Mouse (Mus musculus): ENCODE measurements at regions not wholly inside any gene's neighbourhood (a gene's known extent, or its start where the extent isn't known, plus 50 kb on each side); places are given as distances from the start of the nearest gene placed in this dataset.
"Not testable (repeated sequence)": the region's sequence is repeated elsewhere in the genome, so short reads cannot be mapped to it uniquely, and the experiment has no call there.

DNA sequence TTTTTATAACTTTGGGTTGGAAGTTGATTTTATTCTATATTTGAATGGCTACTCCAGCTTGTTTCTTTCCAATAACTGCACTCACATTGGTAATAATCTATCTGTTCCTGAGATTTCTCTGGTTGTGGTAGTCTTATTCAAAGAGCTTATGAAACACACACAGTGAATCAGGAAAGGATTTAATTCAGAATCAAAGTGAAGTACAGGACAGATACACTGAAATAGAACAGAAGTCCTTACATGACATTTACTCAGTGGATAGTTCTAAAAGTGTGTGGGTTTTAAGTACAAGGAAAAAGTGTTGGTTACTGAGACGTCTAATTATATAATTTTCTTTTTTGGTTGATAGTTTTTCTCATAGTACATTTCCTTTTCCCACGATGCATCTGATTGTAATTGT, 859.7 kb downstream of the Rpia start:
- no peak for DNase-seq (ENCODE audit: low spot score)

DNA sequence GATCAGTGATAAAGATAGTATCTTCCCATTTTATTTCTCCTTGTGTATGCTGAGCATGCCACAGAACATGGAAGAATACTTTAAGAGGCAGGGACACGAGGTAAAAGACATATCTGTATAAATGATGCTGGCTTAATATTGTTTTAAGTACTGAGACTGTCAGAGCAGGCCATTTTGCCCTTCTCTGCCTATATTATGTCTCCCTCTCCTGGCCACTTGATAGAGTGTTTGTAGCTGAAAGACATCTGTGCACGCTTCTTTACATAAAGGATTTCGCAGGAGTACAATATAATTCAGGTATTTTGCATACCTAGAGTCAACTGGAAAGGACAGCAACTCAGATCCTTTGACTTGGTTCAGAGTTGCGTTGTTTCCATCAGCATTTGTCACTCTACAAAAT, 877.3 kb downstream of the Rpia start:
- no peak for DNase-seq (ENCODE audit: low spot score)

DNA sequence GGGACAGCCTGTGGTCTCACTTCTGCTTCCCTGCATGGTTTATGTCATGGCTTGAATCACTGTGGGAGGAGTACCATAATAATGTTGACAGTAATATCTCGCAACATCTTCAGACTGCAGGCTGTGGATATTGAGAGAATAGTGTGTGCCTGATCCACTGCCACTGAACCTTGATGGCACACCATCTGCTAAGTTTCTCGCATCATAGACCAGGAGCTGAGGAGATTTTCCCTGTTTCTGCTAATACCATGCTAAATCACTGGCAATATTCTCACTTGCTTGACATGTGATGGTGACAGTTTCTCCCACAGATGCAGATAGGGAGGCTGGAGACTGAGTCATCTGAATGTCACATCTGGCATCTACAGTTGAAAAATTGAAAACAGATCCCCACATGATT, 912.7 kb downstream of the Rpia start:
- DNase-seq (ENCODE audit: low spot score), result no peak

DNA sequence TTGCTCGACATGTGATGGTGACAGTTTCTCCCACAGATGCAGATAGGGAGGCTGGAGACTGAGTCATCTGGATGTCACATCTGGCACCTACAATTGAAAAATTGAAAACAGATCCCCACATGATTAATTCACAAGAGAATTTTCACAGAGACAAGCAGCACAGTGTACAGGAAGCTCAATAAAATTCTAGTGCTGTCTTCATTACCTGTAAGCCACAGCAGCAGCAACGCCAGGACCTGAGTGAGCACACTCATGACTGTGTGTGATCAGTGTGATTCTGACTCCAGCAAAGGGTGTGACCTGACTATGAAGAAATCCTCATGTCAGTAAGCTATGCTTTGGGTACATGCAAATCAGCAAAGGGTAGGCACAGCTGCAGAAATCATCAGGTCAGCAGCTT, 933.4 kb downstream of the Rpia start:
- not testable (repeated sequence) for DNase-seq (ENCODE audit: low spot score)

- DNase-seq (ENCODE audit: low spot score), result not testable (repeated sequence)
Measured at GRCm38 (mm10) chr6:69828640-69829039, 963.4 kb downstream of the Rpia start.

DNA sequence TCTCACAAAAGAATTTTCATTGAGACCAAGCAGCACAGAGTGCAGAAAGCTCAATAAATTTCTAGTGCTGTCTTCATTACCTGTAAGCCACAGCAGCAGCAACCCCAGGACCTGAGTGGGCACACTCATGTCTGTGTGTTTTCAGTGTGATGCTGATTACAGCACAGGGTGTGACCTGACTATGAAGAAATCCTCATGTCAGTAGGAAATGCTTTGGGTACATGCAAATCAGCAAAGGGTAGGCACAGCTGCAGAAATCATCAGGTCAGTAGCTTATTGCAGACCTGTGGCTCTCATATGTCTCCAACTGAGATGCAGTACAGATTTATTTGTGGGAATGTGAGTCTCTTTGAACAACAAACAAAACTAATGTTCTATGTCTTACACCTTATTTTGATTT, 977.1 kb downstream of the Rpia start:
- DNase-seq (ENCODE audit: low spot score), result not testable (repeated sequence)

GRCm38 (mm10) chr6:69814373-69814772, 977.7 kb downstream of the Rpia start:
- DNase-seq (ENCODE audit: low spot score), result not testable (repeated sequence)

- not testable (repeated sequence) for DNase-seq (ENCODE audit: low spot score)
Measured at GRCm38 (mm10) chr6:69780330-69780729, 1011.7 kb downstream of the Rpia start.

- DNase-seq (ENCODE audit: low spot score), result not testable (repeated sequence)
Measured at GRCm38 (mm10) chr6:69777322-69777721, 1014.7 kb downstream of the Rpia start.

GRCm38 (mm10) chr6:69764861-69765260, 1027.2 kb downstream of the Rpia start:
- no peak for DNase-seq (ENCODE audit: low spot score)

DNA sequence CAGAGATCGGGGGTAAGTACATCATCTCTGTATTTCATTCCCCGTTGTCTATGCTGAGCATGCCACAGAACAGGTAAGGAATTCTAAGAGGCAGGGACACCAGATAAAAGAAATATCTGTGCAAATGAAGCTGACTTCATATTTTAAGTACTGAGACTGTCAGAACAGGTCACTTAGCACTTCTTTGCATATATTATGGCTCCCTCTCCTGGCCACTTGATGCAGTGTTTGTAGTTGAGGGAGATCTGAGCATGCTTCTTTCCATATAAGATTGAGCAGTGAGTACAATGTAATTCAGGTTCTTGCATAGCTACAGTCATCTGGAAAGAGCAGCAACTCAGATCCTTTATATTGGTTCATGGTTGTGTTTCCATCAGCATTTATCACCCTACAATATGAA, 1033.4 kb downstream of the Rpia start:
- DNase-seq (ENCODE audit: low spot score), result no peak

DNA sequence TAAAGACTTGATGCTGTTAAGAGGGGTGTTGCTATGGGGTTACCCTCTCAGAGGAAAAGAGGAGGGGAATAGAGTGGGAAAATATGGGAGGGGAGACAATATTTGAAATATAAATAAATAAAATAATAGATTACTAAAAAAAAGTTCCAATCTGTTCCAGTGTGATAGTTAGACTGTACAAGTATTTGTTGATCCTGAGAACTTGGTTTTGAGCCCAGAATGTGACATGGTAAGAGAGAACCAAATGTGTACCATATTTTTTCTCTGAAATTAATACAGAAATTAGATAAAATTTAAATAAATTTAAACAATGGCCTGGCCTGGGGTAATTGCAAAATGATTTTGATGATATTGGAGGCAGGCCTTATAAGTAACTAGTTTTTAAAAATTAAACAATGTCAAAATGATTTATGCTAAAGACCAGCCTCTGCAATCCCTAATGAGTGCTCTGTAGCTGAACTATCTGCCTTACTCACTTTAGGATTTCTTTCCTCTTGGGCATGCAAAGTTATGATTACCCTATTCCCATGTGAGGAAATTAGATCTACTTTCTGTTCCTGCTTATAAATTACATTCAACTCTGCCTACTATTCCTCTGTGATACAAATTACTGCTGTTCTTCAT, 1052.9 kb downstream of the Rpia start:
- DNase-seq (ENCODE audit: low spot score), result no peak

GRCm38 (mm10) chr6:69732866-69733265, 1059.2 kb downstream of the Rpia start:
- DNase-seq (ENCODE audit: low spot score), result peak; percentile 12

GRCm38 (mm10) chr6:69726362-69726761, 1065.7 kb downstream of the Rpia start:
- no peak for DNase-seq (ENCODE audit: low spot score)

DNA sequence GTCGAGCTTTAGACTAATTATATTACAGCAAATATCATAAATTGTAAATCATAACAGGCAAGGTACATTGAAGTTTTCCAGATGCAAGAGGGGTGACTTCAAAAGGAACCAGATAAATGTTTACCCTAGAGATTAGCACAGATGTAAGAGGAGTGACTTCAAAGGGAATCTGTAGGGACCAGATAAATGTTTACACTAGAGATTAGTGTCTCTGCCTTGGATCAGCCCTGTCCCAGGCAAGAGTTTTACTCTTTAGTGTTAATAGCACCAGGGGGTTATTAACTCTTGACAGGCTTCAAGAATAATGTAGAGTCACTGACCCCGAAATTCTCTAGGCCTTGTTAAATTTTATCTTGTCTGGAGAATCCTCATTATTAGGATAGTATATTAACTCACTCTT, 1089.2 kb downstream of the Rpia start:
- DNase-seq (ENCODE audit: low spot score), result not testable (repeated sequence)

- peak; percentile 4 for DNase-seq (ENCODE audit: low spot score)
Measured at GRCm38 (mm10) chr6:69681172-69681571, 1110.9 kb downstream of the Rpia start.

DNA sequence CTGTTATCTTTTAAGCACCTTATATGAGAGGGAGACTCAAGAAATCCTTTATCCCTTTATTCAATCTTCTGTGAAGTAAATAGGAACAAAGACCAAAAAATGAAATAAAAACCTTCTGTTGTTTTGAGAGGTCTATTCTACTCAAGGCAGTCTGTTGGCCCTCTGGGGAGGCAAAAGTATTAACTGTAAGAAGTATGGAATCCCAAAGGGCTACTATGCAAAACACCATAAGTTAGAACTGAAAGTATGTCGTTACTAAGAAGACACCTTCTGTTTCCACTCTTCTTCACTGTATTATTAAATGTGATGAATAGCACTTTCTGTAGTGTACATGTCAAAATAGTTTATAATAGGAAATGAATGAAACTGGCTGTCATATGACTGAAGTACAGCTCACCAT, 1129.6 kb downstream of the Rpia start:
- DNase-seq (ENCODE audit: low spot score), result not testable (repeated sequence)

All from spleen, adult 12 weeks (tissue).